Mouse (Mus musculus): Measurements from ENCODE around the gene Aco2. TPM values are rescaled to one million over a fixed set of nuclear protein-coding genes. Genes with fewer than 3 reads are reported as not detected.

The Aco2 gene
- total RNA-seq, 4 experiments from 2014 or later, result 1,068 to 1,166 (median 1,137) TPM

DNA sequence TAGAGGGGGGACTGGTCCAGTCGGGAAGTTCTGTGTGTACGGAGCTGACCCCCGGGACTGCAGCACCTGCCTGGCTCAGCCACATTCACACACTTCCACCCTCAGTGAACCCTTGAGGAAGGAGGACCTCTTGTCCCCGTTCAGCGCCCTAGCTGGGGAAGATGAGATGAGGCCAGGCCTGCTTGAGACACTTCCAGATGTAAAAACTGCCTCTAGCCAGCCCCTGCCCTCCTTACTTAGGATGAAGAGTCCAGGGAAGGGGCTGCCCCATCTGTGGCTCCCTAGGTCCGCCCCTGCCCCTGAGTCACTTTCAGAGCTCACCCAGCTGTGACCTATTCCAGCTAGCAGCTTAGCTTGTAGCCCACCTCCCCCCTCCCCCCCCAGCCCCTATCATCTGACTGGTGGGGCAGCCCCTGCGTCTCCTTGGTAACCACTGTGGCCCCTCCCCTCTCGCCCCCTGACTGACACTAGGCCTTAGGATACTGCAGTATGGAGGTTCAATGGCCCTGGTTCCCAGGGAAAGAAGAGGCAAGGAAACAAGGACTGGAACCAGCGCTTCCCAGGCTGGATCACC is 71.2 kb downstream of the Aco2 start:
- no peak for DNase-seq (ENCODE audit: low spot score in 2 of 2)

DNA sequence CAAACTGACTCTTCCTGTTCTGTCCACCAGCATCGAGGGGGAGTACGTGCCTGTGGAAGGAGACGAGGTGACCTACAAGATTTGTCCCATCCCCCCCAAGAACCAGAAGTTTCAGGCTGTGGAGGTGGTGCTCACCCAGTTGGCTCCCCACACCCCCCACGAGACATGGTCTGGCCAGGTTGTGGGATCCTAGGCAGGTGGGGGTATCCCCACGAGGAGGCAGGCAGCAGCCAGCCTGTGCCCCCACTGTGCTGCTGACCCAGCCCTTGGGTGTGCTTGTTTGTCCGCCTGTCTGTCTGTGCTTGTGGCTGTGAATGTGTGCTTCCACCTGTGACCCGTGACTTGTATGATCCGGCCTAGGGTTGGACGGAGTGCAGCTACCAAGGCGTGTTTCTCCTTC is 77.0 kb downstream of the Aco2 start:
- no peak for DNase-seq (ENCODE audit: low spot score in 2 of 2)

DNA sequence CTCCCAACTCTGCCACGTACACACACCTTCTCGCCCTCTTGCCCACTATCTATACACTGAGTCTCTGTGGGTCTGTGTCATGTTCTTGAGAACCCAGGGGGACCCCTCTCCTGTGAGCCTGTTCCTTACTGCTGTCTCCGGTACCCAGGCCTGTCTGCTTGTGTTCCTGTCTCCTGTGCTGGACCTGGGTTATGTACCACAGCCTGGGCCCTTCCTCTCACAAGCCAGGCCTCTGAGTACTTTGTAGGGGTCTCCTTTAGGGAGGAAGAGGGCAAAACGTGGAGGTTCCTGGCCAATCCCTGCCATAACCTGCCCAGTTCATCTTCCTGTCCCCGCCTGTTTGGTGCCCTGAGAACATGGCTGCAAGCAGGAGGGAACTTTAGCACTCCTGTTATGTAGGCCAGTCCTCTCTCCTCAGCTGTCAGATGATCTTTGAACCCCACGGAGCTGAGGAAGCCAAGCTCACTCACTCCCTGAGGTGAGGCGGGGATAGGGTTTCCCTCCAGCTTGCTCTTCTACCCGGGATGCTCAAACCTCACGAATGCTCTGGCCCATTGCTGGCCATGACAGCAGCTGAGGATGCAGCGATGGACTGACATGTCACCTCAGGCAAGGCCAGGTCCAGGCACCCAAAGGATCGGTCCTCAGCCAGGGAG is 77.5 kb downstream of the Aco2 start:
- no peak for DNase-seq (ENCODE audit: low spot score in 2 of 2)

DNA sequence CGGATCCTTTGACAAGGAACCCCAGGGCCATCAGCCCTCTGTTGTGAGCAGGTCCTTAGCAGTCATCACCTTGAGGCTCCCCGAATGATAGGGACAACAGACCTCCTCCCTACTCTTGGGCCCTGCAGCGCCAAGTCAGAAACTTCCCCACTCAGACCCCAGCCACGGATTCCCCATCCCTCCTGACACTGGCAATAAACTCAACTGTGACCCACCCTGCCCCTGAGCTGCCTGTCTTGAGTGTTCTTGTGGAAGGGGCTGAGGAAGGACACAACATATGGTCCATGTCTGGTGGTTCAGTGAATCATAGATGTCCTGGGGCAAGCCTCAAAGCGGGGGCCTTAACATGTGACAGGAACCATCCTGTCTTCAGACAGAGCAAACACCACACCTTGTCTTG is 78.6 kb downstream of the Aco2 start:
- DNase-seq (ENCODE audit: low spot score in 2 of 2), result no peak

DNA sequence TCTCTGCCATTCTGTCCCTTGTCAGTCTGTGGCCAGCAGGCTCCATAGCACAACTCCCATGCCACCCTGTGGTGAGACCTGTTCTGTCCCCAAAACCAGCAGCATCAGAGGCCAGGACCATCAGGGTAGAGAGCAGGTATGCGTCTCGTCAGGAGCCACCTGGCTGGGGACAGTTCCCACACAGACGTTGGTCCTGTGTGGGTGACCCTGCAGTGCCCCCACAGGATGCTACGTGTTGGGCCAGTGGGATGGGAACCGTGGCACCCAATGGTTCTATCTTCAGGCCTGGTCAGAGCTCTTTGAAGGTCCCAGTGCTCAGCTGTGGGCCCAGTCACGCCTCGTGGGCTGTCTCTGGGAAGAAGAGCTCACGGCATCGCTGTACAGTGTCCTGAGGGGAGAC is 79.0 kb downstream of the Aco2 start:
- no peak for DNase-seq (ENCODE audit: low spot score in 2 of 2)

DNA sequence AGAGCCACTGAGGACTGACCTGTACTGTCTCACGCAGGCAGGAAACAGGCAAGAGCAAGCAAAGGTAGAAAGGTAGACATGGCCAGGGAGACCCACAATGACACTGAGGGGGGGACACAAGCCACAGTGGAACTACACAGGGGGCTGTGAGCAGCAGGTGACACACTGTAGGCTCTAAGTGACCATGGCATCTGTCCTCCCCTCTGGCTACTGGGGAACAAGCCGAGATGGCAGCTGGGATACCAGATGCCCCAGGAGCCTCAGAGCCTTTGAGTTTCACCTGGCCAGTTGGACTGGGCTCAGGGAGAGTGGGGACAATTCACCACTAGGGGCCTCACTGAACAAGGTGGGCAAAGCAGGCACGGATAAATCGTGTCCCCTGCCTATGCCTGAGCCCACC is 80.2 kb downstream of the Aco2 start:
- no peak for DNase-seq (ENCODE audit: low spot score in 2 of 2)

DNA sequence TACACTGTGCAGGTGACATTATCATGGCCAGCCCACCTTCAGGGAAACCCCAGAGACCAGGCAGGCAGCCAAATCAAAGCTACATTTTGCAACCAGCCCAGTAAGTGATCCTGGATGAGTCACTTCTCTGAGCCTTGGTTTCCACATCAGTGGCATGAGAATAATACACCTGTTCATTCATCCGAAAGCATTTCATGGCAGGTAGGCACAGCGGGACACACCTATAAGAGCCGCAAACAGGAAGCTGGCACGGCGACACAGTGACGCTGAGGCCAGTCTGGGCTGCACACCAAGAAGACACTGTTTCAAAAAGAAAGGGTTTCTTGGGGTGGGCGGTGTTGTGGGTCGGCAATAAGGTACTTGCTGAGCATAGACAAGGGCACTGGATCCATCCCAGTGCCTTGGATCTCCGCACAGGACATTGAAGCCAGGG is 82.1 kb downstream of the Aco2 start:
- DNase-seq (ENCODE audit: low spot score in 2 of 2), result no peak

DNA sequence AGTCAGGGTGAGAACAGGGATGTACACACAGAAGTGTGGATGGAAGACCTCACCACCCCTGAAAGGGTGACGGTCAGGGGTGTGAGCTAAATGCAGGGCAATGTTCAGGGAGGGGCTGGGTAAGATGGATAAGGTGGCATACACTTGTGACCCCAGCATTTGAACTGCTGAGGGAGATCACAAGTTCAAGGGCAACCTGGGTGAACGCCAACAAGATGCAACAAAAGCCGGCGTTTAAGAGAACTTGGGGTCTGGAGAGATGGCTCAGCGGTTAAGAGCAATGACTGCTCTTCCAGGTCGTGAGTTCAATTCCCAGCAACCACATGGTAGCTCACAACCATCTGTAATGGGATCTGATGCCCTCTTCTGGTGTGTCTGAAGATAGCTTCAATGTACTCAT is 82.6 kb downstream of the Aco2 start:
- DNase-seq (ENCODE audit: low spot score in 2 of 2), result no peak

DNA sequence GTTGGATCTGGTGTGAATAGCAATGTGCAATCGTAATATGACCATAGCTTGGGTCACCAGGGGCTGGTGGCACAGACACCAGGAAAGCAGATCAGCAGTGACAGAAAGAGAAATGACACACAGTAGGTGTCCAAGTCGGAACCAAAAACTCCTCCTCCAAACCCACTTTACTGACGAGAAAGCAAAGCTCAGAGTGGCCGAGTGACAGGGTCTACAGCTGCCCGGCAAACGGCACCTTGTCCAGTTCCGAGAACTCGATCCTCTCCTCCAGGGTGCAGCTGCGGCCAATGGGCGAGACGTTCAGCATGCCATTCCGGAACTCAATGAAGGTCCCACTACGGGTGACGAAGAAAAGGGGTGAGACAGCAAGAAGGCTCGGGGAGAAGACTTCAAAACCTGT is 83.3 kb downstream of the Aco2 start:
- DNase-seq (ENCODE audit: low spot score in 2 of 2), result no peak

DNA sequence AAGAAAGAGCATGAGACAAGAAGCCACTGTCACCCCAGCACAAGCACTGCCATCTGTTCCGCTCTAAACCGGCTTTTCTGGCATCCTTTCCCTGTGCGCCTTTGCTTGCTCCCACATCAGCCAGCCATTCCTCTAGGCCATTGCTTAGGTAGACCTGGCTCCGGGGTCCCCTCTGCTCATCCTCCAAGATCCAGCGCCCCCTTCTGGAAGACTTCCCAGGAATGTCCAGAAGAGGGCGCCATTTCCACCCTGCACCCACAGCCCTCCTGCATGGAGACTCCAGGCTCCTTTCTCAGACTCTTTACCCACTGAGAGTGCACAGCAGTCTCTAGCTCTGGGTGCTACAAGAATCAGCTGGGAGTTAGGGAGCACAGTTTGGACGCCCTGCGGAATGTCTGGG is 84.3 kb downstream of the Aco2 start:
- DNase-seq (ENCODE audit: low spot score in 2 of 2), result no peak

DNA sequence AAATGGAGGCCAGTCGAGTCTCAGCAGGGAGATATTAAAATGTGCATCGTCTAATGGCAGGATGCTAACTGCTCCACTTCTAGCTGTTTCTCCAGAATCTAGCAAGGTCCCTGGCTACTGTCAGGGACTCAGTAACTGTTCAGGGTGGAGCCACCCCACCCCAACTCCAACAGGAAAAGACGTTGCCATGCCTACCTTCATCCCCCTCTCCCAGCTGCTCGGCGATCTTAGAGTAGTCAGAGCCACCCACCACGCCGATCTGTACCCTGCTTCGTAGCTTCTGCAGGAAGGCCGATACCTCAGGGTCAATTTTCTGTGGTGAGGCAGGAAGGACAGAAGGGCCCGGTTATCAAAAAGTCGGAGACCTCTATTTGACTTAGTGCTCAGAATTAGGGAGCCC is 85.5 kb downstream of the Aco2 start:
- DNase-seq (ENCODE audit: low spot score in 2 of 2), result no peak

DNA sequence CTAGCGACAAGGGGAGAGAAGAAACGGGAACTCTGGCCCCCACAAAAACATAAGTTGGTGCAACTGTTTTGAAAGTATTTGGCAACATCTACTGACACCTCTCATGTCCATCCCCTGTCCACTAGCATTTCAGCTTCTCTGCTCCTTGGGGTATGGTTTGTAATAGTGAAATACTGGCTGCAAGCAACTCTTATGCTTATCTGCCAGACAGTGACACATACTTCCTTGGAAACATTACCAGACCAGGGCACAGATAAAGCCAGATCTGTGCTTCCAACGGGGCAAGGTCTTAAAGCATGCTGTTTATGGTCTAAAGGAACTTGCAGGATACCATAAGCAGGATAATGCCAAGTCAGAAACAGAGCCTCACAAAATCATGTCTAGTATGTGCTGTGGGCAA is 86.8 kb downstream of the Aco2 start:
- no peak for DNase-seq (ENCODE audit: low spot score in 2 of 2)

DNA sequence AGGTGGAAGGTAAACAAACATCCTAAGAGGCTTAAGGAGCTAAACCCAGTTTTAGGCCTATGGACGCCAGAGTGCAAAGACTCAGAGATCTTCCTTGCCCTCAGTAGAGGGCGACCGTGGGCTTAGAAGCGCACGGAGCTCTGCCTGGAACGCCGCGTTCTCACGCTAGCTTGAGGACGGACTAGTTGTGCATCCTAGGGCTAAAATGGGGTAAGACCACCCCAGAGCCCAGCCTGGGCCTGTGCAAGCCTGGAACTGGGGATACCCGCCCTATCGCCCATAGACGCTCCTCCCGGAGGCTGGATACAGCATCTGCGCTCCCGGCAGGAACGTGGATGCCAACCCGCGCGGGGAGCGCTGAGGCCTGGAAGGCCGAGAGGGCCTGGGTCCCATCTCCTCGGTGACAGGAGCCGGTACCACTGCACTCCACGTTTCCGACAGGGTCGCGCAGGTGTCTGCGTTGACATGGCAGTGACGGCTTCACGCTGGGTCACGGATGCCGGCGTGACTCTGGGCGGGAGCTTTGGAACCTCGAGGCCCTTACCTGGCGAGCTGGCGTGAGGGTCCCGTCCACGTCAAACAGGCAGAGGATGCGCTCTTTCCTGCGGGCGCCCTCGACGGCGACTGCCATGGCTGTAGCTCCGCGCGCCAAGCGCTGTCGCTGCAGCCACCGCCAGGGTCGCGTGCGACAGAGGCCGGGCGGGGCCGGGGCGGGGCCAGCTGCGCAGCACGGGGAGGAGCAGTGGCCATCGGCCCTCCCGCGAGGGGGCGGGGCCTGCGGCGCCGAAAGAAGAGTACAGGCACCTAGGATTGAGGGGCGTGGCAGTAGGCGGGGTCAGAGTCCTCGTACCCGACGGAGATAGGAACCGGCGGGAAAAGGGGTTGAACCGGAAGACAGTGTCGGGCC is 88.3 kb downstream of the Aco2 start, which contains the start of gene Pmm1:
Pmm1 (minus strand) TSS at position 760 of the 907 bp plus-strand sequence.
- peak; percentile 99 for DNase-seq (ENCODE audit: low spot score in 2 of 2)

DNA sequence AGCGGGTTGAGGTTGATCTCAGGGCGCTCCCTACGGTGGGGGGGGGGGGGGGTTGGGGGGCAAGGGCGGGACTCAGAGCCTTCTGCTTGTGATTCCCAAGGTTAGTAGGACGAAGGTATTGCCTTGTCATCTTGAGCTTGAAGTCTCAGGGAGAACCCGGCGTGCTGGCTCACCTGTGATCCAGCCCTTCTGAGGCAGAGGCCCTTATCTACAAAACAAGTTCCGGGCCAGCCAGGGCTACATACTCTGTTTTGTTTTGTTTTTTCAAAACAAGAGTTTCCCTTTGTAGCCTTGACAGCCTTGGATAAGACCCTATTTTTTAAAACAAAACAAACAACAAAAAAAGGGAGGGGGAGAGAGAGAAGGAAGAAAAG is 89.0 kb downstream of the Aco2 start:
- no peak for DNase-seq (ENCODE audit: low spot score in 2 of 2)

DNA sequence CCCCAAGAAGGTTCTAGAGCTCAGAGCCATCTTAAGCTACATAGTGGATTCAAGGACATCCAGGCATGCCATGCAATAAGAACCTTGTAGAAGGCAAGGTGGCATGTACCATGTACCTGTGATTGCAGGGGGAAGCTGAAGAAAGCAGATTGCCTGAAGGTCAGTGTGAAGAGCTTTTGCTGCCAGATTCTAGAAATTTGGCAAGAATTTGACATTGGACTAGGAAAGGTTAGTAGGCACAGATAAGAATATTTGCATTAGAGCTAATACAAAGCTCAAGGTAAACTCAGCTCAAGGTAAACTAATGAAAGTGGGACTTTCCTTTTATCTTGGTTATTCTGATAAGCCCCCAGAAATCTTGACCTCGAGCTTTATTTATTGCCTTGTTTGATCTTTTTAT is 92.2 kb downstream of the Aco2 start:
- no peak for DNase-seq (ENCODE audit: low spot score in 2 of 2)

Other genes starting within 250 kb of the Aco2 start
- 1 to 10 TPM; 8.6 to 9.6 (median 9.3) TPM for gene L3mbtl2, start 208.4 kb upstream of the Aco2 start, total RNA-seq (2022)
- gene Chadl, start 175.0 kb upstream of the Aco2 start, total RNA-seq (2022), result 1 to 10 TPM in 3 of 4 experiments, under 1 TPM in 1; 0.73 to 1.3 (median 1.1) TPM
- gene Zc3h7b, start 127.3 kb upstream of the Aco2 start, total RNA-seq (2022), result 10 to 100 TPM; 29.2 to 37.7 (median 33.5) TPM
- gene Rangap1, start 126.8 kb upstream of the Aco2 start, total RNA-seq (2022), result 10 to 100 TPM; 23.5 to 24.3 (median 23.6) TPM
- gene Tef, start 69.9 kb upstream of the Aco2 start, total RNA-seq (2022), result 100 to 1,000 TPM; 191 to 229 (median 196) TPM
- gene Tob2, start 13.5 kb upstream of the Aco2 start, total RNA-seq (2022), result 100 to 1,000 TPM; 111 to 127 (median 125) TPM
- gene Phf5a, start 398 bp upstream of the Aco2 start, total RNA-seq (2022), result 10 to 100 TPM; 39.0 to 44.3 (median 39.3) TPM
- 10 to 100 TPM in 1 of 4 experiments, 1 to 10 TPM in 3; 7.2 to 10.2 (median 8.2) TPM for gene Polr3h, start 53.9 kb downstream of the Aco2 start, total RNA-seq (2022)
- 1 to 10 TPM in 2 of 4 experiments, under 1 TPM in 2; 0.67 to 1.9 (median 0.90) TPM for gene Csdc2, start 64.5 kb downstream of the Aco2 start, total RNA-seq (2022)
- 10 to 100 TPM; 15.6 to 17.9 (median 15.9) TPM for gene Pmm1, start 88.6 kb downstream of the Aco2 start, total RNA-seq (2022)
- gene 1700029P11Rik, start 108.2 kb downstream of the Aco2 start, total RNA-seq (2022), result not detected
- 10 to 100 TPM; 20.6 to 24.5 (median 24.2) TPM for gene Xrcc6, start 115.5 kb downstream of the Aco2 start, total RNA-seq (2022)
- 10 to 100 TPM; 14.9 to 18.4 (median 17.5) TPM for gene Desi1, start 161.6 kb downstream of the Aco2 start, total RNA-seq (2022)
- 10 to 100 TPM; 44.8 to 55.5 (median 51.4) TPM for gene Snu13, start 175.3 kb downstream of the Aco2 start, total RNA-seq (2022)
- not detected for gene 4930407I10Rik, start 186.8 kb downstream of the Aco2 start, total RNA-seq (2022)
- gene Mei1, start 197.7 kb downstream of the Aco2 start, total RNA-seq (2022), result not detected